Mouse (Mus musculus) intestine, postnatal 0 days (tissue): ENCODE results near the gene Triml1. TPM values are rescaled to one million over a fixed set of nuclear protein-coding genes. Genes with fewer than 3 reads are reported as not detected.
A peak's percentile ranks its signal among the peaks of the same experiment; 100 is the strongest.

Source experiments
- ATAC-seq: fragments of 200-750 bp; cut with Nextera tagmentation; 2 replicates; pipeline ENCODE4 v1.8.0; 2017; ENCODE audit warnings: mild to moderate bottlenecking, moderate TSS enrichment, moderate library complexity
- H3K27ac ChIP-seq: fragments of 300-500 bp; sonication (generic); 2 replicates; pipeline ENCODE4 v1.5.1; 2014; ENCODE audit warnings: mild to moderate bottlenecking, low read depth, low read length, moderate library complexity
- H3K27me3 ChIP-seq: fragments of 300-500 bp; sonication (generic); replicated peaks from 2 replicates; pipeline ENCODE4 v1.6.1; 2014; ENCODE audit warnings: low read length, mixed read lengths; ENCODE audit not compliant: control insufficient read depth, insufficient read depth
- H3K36me3 ChIP-seq: fragments of 300-500 bp; sonication (generic); 2 replicates; pipeline ENCODE4 v1.6.1; 2014; ENCODE audit warnings: mild to moderate bottlenecking, moderate library complexity; ENCODE audit not compliant: control insufficient read depth, insufficient read depth
- H3K4me1 ChIP-seq: fragments of 300-500 bp; sonication (generic); replicated peaks from 2 replicates; pipeline ENCODE4 v1.6.1; 2014; ENCODE audit warnings: antibody characterized with exemption, low read length, mixed read lengths; ENCODE audit not compliant: control insufficient read depth, insufficient read depth
- H3K4me2 ChIP-seq: fragments of 300-500 bp; sonication (generic); replicated peaks from 2 replicates; pipeline ENCODE4 v1.6.1; 2014; ENCODE audit warnings: low read depth, mild to moderate bottlenecking, moderate library complexity
- H3K4me3 ChIP-seq: fragments of 300-500 bp; sonication (generic); 2 replicates; pipeline ENCODE4 v1.5.1; 2014; ENCODE audit warnings: low read depth, low read length
- H3K9ac ChIP-seq: fragments of 300-500 bp; sonication (generic); 2 replicates; pipeline ENCODE4 v1.6.1; 2014; ENCODE audit warnings: mild to moderate bottlenecking, low read depth, low read length
- H3K9me3 ChIP-seq: fragments of 300-500 bp; sonication (generic); 2 replicates; pipeline ENCODE4 v1.6.1; 2016; ENCODE audit warnings: mixed run types; ENCODE audit not compliant: control insufficient read depth
- CTCF ChIP-seq: sonication (generic); IDR thresholded peaks from 2 replicates; pipeline ENCODE4 v1.5.1; 2016; ENCODE audit warnings: low read depth, mild to moderate bottlenecking, control low read depth, antibody characterized with exemption, moderate library complexity
- WGBS: fragments of 180-500 bp; shearing (Covaris S2); extraction: QIAGEN DNeasy Blood & Tissue Kit; methylation state at CpG from one replicate; pipeline ENCODE4 v1.1.7; 2014; 5-methylcytosine and 5-hydroxymethylcytosine counted together
- polyA plus RNA-seq: library from polyadenylated mRNA; unstranded; fragments of >200 nt; fragmentation: Nextera tagmentation; extraction: Ambion mirVana; gene quantifications from 2 replicates; pipeline ENCODE4 v1.2.1, GENCODE M21; 2015

Triml1 gene
- polyA plus RNA-seq = not detected in 2 replicates

DNA sequence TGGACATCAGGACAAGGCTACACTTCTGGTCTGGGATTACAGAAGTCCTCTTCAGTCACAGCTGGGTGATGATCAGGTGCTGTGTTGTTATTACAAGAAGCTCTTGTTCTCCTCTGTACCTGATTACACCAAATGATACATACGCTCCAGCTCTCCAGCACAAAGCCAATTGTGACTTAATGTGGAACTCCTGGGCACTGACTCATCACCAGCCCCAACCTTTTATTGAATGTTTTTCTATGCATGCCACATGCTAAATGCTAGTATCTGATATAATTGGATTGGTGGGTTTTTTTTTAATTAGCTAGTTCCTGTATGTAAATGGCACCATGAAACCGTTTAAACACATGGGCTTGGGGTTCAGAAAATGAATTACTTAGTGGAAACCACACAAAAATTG is at the start of gene Triml1:
TSS of gene Triml1 (minus strand) at position 101 of the 400 bp plus-strand sequence.
- Histone ChIP-seq H3K9ac (no peak within 1 kb of the TSS), H3K4me2 (no peak within 1 kb of the TSS), H3K4me1 (no peaks in the 10 kb centered on the region), H3K4me3 (no peak within 1 kb of the TSS), H3K27me3 (no peaks in the 10 kb centered on the region), H3K27ac (no peak within 1 kb of the TSS), H3K36me3 (no peaks in the 10 kb centered on the region), H3K9me3 (no peaks in the 10 kb centered on the region)
- no peak for ATAC-seq
- 93% methylated on average over 2 of the region's 2 CpGs for WGBS
- TF ChIP-seq CTCF = no peak

DNA sequence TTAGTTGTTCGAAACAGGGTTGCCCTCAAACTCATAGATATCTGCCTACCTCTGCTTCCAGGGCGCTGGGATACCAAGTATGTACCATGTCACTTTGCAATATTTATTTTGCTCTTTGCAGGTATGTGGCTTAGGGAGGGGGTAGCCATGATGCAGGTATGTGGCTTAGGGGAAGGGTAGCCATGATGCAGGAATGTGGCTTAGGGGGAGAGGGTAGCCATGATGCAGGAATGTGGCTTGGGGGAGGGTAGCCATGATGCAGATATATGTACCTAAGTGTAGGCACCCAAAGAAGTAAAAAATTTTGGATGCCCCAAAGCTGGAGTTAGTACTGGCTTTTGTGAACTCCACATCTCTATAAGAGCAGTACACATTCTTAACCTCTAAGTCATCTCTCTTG is 41.0 kb upstream of the Triml1 start:
- Histone ChIP-seq H3K4me2 (no peak overlapping the region), H3K4me1 (no peaks in the 10 kb centered on the region), H3K27me3 (no peaks in the 10 kb centered on the region), H3K27ac (no peak overlapping the region), H3K9ac (no peak overlapping the region), H3K4me3 (no peak overlapping the region), H3K9me3 (no peaks in the 10 kb centered on the region), H3K36me3 (no peaks in the 10 kb centered on the region)
- WGBS = 83% methylated on average over 2 of the region's 2 CpGs
- ATAC-seq = no peak
- no peak for TF ChIP-seq CTCF

DNA sequence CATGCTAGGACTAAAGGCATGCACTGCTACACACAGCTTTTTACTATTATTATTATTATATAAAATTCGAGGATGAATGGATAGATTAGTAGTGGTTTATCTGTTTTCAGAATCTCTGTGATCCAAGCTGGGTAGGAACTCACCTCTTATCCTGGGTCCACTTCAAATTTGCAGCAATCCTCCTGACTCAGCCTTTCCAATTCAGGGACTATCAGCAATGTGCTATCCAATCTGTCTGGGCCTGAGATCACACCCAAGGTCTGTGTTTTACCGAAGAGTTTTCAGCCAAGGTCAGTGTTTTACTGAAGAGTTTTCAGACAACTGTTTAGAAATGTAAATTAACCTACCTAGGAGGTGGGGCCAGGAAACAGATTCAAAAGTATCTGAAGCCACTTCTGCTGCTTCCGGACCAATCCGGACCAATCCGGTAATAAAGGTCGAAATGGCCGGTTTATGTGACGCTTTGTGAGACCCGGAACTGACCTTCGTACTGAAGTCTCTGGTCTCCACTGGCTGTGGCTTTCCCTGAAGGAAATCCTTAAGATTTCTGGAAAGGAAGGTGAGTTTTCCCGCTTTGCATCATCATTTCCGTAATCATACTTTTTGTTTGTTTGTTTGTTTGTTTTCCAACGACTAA is 38.9 kb upstream of the Triml1 start, which contains the start of gene Triml2:
TSS of gene Triml2 (plus strand) at position 488 of the 637 bp plus-strand sequence.
- no peaks in the 10 kb centered on the region for H3K9me3 ChIP-seq
- no peak within 1 kb of the TSS for H3K27ac ChIP-seq
- no peak for TF ChIP-seq CTCF
- no peaks in the 10 kb centered on the region for H3K27me3 ChIP-seq
- no peak within 1 kb of the TSS for H3K4me2 ChIP-seq
- no peak within 1 kb of the TSS for H3K4me3 ChIP-seq
- no peak for ATAC-seq
- H3K4me1 ChIP-seq = no peaks in the 10 kb centered on the region
- no peaks in the 10 kb centered on the region for H3K36me3 ChIP-seq
- 89% methylated on average over 13 of the region's 13 CpGs for WGBS
- no peak within 1 kb of the TSS for H3K9ac ChIP-seq

DNA sequence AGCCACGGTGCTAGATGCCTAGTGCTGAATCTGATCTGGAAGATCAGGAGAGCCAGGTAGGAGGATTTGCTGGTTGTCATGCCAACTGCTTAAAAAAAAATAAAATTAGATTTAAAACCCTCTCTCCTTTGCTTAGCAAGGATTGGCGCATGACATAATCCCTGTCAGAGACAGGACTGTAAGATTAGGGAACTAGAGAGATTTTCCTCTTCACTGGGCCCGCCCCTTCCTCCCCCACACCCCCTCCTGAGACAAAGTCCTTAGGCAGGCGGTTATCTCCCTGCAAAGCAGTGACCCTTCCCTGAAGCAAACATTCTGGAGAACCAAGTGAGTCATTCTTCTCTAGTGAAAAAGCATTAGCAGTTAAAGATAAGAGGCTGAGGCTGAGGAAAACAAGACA is 37.9 kb upstream of the Triml1 start:
- Histone ChIP-seq H3K27ac (no peak overlapping the region), H3K4me1 (no peaks in the 10 kb centered on the region), H3K9me3 (no peaks in the 10 kb centered on the region), H3K9ac (no peak overlapping the region), H3K4me2 (no peak overlapping the region), H3K36me3 (no peaks in the 10 kb centered on the region), H3K27me3 (no peaks in the 10 kb centered on the region), H3K4me3 (no peak overlapping the region)
- whole genome bisulfite sequencing = 19% methylated on average over 4 of the region's 4 CpGs
- peak; percentile 43; the same call in 1 of the 2 replicates for ATAC-seq
- no peak for TF ChIP-seq CTCF

DNA sequence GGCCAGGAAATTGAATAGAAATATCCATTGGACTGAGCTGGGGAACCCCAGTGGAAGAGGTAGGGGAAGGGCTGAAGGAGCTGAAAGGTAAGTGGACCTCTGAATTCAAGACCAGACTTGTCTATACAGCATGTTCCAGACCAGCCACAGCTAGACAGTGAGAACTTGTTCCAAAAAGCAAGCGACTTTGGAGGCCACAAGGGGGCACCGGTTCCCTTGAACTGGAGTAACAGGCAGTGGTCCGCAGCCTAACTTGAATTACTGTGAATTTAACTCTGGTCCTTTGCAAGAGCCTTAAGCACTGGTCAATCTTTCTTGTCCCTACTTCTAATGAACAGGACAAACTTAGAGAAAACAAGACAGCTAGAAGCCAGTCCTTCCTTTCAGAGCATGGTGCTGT is 37.0 kb upstream of the Triml1 start:
- Histone ChIP-seq H3K4me1 (no peaks in the 10 kb centered on the region), H3K9ac (no peak overlapping the region), H3K4me2 (no peak overlapping the region), H3K36me3 (no peaks in the 10 kb centered on the region), H3K9me3 (no peaks in the 10 kb centered on the region), H3K4me3 (no peak overlapping the region), H3K27me3 (no peaks in the 10 kb centered on the region), H3K27ac (no peak overlapping the region)
- peak; percentile 57 for TF ChIP-seq CTCF
- ATAC-seq = no peak
- WGBS = 57% methylated on average over 3 of the region's 3 CpGs

DNA sequence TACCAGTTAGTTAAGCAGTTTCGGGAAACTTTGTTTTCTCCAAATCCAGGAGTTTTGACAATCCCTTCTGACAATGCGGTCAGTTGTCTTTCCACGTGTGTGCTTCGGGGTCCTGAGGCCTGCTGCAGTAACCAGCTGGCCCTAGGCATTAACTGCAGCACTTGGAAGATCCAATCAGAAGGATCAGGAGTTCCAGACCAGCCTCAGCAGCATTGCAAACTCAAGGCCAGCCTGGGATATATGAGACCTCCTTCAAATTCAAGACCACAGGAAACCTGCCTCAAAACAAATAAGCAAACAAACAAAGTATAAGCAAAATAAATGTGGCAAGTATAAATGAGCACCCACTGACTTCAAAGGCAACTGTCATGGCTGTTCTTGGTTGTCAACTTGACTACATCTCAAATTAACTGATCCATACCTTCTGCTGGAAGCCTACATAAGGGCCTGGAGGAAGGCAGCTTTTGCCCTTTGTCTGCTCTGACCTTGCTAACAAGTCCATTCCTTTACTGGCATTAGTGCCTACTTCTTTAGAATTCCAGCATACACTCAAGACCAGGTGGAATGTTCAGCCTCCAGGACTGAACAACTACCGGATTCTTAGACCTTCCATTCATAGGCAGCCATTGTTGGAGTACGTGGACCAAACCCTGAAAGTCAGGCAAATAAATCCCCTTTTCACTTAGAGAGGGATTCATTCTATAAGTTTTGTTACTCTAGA is 35.6 kb upstream of the Triml1 start:
- Histone ChIP-seq H3K9ac (no peak overlapping the region), H3K27me3 (no peaks in the 10 kb centered on the region), H3K9me3 (no peaks in the 10 kb centered on the region), H3K4me3 (no peak overlapping the region), H3K27ac (no peak overlapping the region), H3K4me1 (no peaks in the 10 kb centered on the region), H3K36me3 (no peaks in the 10 kb centered on the region), H3K4me2 (no peak overlapping the region)
- 88% methylated on average over 6 of the region's 6 CpGs for WGBS
- no peak for ATAC-seq
- TF ChIP-seq CTCF = no peak
